Mouse (Mus musculus) heart, embryonic 14.5 days (tissue): ENCODE measurements at regions not wholly inside any gene's neighbourhood (a gene's known extent, or its start where the extent isn't known, plus 50 kb on each side); places are given as distances from the start of the nearest gene placed in this dataset.

Experiments used
- ATAC-seq: fragments of 200-750 bp; cut with Nextera tagmentation; 2 replicates; pipeline ENCODE4 v1.8.0; 2017; ENCODE audit warnings: low read depth, moderate TSS enrichment; ENCODE audit not compliant: insufficient number of reproducible peaks, insufficient read depth, low FRiP score
- H3K27ac ChIP-seq, 2 experiments: fragments of 200-500 bp in 1 of 2; fragments of 300-500 bp in 1 of 2; sonication (generic) in 1 of 2; replicated peaks in 1 of 2; 2 replicates each; pipeline ENCODE4 v1.5.1; 2012 to 2014; ENCODE audit warnings: low read depth in 2 of 2, low read length in 2 of 2, control low read depth in 1 of 2, mild to moderate bottlenecking in 1 of 2, mixed read lengths in 1 of 2; ENCODE audit not compliant: control insufficient read depth in 1 of 2, insufficient read depth in 1 of 2
- H3K27me3 ChIP-seq: fragments of 300-500 bp; sonication (generic); 2 replicates; pipeline ENCODE4 v1.6.1; 2014; ENCODE audit warnings: mild to moderate bottlenecking, low read length, control low read depth; ENCODE audit not compliant: control insufficient read depth, insufficient read depth
- H3K36me3 ChIP-seq: fragments of 300-500 bp; sonication (generic); 2 replicates; pipeline ENCODE4 v1.6.1; 2014; ENCODE audit warnings: mild to moderate bottlenecking, control low read depth, low read length, mixed read lengths; ENCODE audit not compliant: control insufficient read depth, insufficient read depth
- H3K4me1 ChIP-seq, 2 experiments: fragments of 200-500 bp in 1 of 2; fragments of 300-500 bp in 1 of 2; sonication (generic) in 1 of 2; 2 replicates each; pipeline ENCODE4 v1.6.1; 2012 to 2014; ENCODE audit warnings: low read length in 2 of 2, control low read depth in 1 of 2, mixed read lengths in 1 of 2; ENCODE audit not compliant: control insufficient read depth in 2 of 2, insufficient read depth in 2 of 2
- H3K4me2 ChIP-seq: fragments of 300-500 bp; sonication (generic); 2 replicates; pipeline ENCODE4 v1.6.1; 2014; ENCODE audit warnings: mild to moderate bottlenecking, low read length
- H3K4me3 ChIP-seq, 2 experiments: fragments of 200-500 bp in 1 of 2; fragments of 300-500 bp in 1 of 2; sonication (generic) in 1 of 2; 2 replicates each; pipeline ENCODE4 v1.5.1; 2012 to 2014; ENCODE audit warnings: low read length in 2 of 2, mild to moderate bottlenecking in 2 of 2, control low read depth in 1 of 2, low read depth in 1 of 2, moderate library complexity in 1 of 2; ENCODE audit not compliant: control insufficient read depth in 1 of 2, insufficient read depth in 1 of 2
- H3K9ac ChIP-seq: fragments of 300-500 bp; sonication (generic); 2 replicates; pipeline ENCODE4 v1.6.1; 2014; ENCODE audit warnings: mild to moderate bottlenecking, low read length
- H3K9me3 ChIP-seq: fragments of 300-500 bp; sonication (generic); 2 replicates; pipeline ENCODE4 v1.6.1; 2016; ENCODE audit warnings: low read length, control low read depth; ENCODE audit not compliant: control insufficient read depth
- whole genome bisulfite sequencing: fragments of 180-500 bp; shearing (Covaris S2); extraction: QIAGEN DNeasy Blood & Tissue Kit; methylation state at CpG from one replicate; pipeline ENCODE4 v1.1.7; 2014; 5-methylcytosine and 5-hydroxymethylcytosine counted together

GRCm38 (mm10) chr4:152697247-152697960, 219.7 kb upstream of the Kcnab2 start:
- H3K9ac ChIP-seq: no peak overlapping the region
- H3K36me3 ChIP-seq: no peaks in the 10 kb centered on the region
- H3K27me3 ChIP-seq: no peaks in the 10 kb centered on the region
- no peak for ATAC-seq
- no peaks in the 10 kb centered on the region; a peak in 1 of 4 replicates for H3K4me1 ChIP-seq
- no peak overlapping the region for H3K27ac ChIP-seq
- no peak overlapping the region for H3K4me2 ChIP-seq
- H3K4me3 ChIP-seq: no peak overlapping the region
- 0 out of 2 replicates have a peak, but pooled peaks cover 5% of the 10 kb centered on the region for H3K9me3 ChIP-seq
- 50% methylated on average over 22 of the region's 22 CpGs for WGBS

GRCm38 (mm10) chr4:152691735-152692134, 214.1 kb upstream of the Kcnab2 start:
- H3K4me3 ChIP-seq: no peak overlapping the region
- H3K27ac ChIP-seq: no peak overlapping the region
- H3K36me3 ChIP-seq: no peaks in the 10 kb centered on the region
- no peaks in the 10 kb centered on the region for H3K27me3 ChIP-seq
- 0 out of 2 replicates have a peak, but pooled peaks cover 3% of the 10 kb centered on the region for H3K9me3 ChIP-seq
- WGBS: 38% methylated on average over 12 of the region's 12 CpGs
- no peaks in the 10 kb centered on the region for H3K4me1 ChIP-seq
- ATAC-seq: no peak
- H3K9ac ChIP-seq: no peak overlapping the region
- no peak overlapping the region for H3K4me2 ChIP-seq

DNA sequence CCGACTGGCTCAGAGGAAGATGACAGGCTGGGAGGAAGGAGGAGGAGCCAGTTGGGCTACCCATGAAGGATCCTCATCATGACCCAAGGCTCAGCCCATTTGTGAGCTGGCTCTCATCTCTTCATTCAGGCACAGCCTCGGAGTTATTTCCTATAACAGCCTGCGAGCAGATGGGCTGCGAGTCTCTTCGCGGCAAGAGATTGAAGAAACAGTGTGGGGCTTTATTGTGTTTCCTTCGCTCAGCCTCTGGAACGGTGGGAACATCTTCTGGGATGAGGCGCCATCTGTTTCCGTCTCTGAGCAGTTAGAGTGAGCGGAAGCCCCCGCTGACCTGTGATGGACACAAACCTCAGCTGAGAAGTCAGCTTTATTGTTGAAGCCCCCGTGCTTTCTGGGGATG, 213.6 kb upstream of the Kcnab2 start:
- Histone ChIP-seq H3K36me3 (no peaks in the 10 kb centered on the region), H3K27me3 (no peaks in the 10 kb centered on the region), H3K9me3 (0 out of 2 replicates have a peak, but pooled peaks cover 3% of the 10 kb centered on the region), H3K4me3 (no peak overlapping the region), H3K4me1 (no peaks in the 10 kb centered on the region), H3K4me2 (no peak overlapping the region), H3K27ac (no peak overlapping the region), H3K9ac (no peak overlapping the region)
- ATAC-seq: no peak
- 77% methylated on average over 13 of the region's 13 CpGs for WGBS

GRCm38 (mm10) chr4:152690766-152691165, 213.1 kb upstream of the Kcnab2 start:
- Histone ChIP-seq H3K4me3 (no peak overlapping the region), H3K36me3 (no peaks in the 10 kb centered on the region), H3K9me3 (0 out of 2 replicates have a peak, but pooled peaks cover 3% of the 10 kb centered on the region), H3K4me1 (no peaks in the 10 kb centered on the region), H3K9ac (no peak overlapping the region), H3K27ac (no peak overlapping the region), H3K27me3 (no peaks in the 10 kb centered on the region), H3K4me2 (no peak overlapping the region)
- no peak for ATAC-seq
- WGBS: 73% methylated on average over 4 of the region's 4 CpGs

GRCm38 (mm10) chr4:152689831-152690230, 212.2 kb upstream of the Kcnab2 start:
- H3K4me3 ChIP-seq: no peak overlapping the region
- WGBS: 72% methylated on average over 9 of the region's 9 CpGs
- H3K9me3 ChIP-seq: 0 out of 2 replicates have a peak, but pooled peaks cover 3% of the 10 kb centered on the region
- no peak overlapping the region for H3K9ac ChIP-seq
- no peaks in the 10 kb centered on the region for H3K36me3 ChIP-seq
- no peak for ATAC-seq
- no peak overlapping the region for H3K27ac ChIP-seq
- H3K4me2 ChIP-seq: no peak overlapping the region
- no peaks in the 10 kb centered on the region for H3K4me1 ChIP-seq
- no peaks in the 10 kb centered on the region for H3K27me3 ChIP-seq

DNA sequence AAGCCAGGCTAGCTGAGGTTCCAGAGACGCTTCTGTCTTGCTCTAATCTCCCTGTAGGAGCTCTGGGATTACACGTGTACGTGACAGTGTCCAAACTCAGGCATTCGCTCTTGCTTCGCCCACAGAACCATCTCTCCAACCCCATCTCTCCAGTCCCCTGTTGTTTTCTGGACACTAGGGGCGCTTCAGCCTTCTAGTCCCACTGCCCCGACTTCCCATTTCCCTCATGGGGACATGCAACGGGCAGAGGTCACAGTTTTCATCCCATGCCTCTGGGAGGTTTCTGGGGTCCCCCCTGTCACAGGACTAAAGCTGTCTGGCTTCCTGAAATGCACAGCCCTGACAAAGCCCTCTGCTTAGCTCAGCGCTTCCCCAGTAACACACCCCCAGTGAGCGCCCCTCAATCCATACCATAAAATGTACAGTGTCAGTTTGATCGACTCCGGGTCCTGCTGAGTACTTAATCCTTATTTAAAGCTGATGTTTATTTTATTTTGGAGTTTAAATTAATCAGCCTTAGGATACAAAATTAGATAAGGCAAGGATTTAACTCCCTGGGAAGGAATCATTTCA, 208.9 kb upstream of the Kcnab2 start:
- H3K27ac ChIP-seq: no peak overlapping the region
- 57% methylated on average over 12 of the region's 12 CpGs for WGBS

GRCm38 (mm10) chr4:152674140-152674539, 196.5 kb upstream of the Kcnab2 start:
- no peak for ATAC-seq
- peaks cover 11% of the 10 kb centered on the region; the same call in 1 of the 2 replicates for H3K9me3 ChIP-seq
- H3K4me1 ChIP-seq: peaks cover under 1 to 2% of the 10 kb centered on the region in 2 experiments; a peak in 1 of 4 replicates
- no peak overlapping the region for H3K4me2 ChIP-seq
- no peaks in the 10 kb centered on the region for H3K27me3 ChIP-seq
- 60% methylated on average over 11 of the region's 11 CpGs for WGBS
- no peak overlapping the region for H3K4me3 ChIP-seq
- H3K27ac ChIP-seq: no peak overlapping the region
- H3K36me3 ChIP-seq: no peaks in the 10 kb centered on the region
- H3K9ac ChIP-seq: no peak overlapping the region

More for the DNA sequence above, 208.9 kb upstream of the Kcnab2 start:
- H3K9me3 ChIP-seq: peaks cover 11% of the 10 kb centered on the region
- no peaks in the 10 kb centered on the region for H3K36me3 ChIP-seq
- no peak for ATAC-seq
- H3K4me1 ChIP-seq: no peaks in the 10 kb centered on the region
- H3K9ac ChIP-seq: no peak overlapping the region
- no peak overlapping the region for H3K4me3 ChIP-seq
- H3K4me2 ChIP-seq: no peak overlapping the region
- no peaks in the 10 kb centered on the region for H3K27me3 ChIP-seq
